Mouse (Mus musculus) cerebellum, adult 11-12 months (tissue): ENCODE data around the gene Sobp.

ENCODE experiments used
- DNase-seq: peaks from one replicate; pipeline ENCODE4 v3.0.0; 2022

The Sobp gene

GRCm38 (mm10) chr10:42987594-42988052, 186.7 kb downstream of the Sobp start:
- DNase-seq = no peak

GRCm38 (mm10) chr10:42984886-42985285, 189.4 kb downstream of the Sobp start:
- no peak for DNase-seq

GRCm38 (mm10) chr10:42980999-42981757, 193.2 kb downstream of the Sobp start:
- DNase-seq = no peak

DNA sequence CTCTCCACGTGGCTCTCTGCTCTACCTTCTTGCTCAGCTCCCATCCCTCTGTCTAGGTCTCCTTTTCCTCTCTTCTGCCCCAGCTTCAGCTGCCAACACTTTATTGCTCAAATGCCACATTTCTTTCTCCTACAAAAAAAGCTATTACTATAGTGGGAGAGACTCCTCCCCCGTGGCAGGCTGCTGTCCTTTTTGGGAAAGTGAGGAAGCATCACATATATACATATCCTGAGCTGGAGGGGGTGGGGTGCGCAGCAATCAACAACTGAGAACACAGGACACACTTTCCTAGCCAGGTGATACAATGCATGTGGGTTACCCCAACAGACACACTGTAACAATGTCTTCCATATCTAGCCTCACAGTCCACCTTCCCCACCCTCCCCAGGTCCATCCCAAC, 196.0 kb downstream of the Sobp start:
- DNase-seq = no peak

DNA sequence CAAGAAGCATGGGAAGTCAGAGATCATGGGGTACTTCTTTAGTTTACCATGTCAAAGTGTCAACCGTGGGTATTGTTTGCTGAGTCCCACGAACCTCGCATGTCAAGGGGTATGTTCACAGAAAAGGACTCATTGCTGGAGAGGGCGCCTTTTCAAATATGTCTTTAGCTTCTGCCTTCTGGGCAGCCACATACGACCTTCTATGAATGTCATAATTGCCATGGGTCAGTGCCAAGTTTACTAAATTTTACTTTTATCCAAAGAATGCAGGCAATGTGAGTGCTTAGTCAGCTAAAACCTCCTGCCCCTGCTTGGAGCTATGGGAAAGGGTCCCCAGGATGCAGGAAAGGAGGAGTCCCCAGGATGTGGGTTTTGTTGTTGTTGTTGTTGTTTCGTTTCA, 197.8 kb downstream of the Sobp start:
- no peak for DNase-seq

GRCm38 (mm10) chr10:42973537-42973936, 200.8 kb downstream of the Sobp start:
- DNase-seq = no peak

GRCm38 (mm10) chr10:42972504-42973172, 201.7 kb downstream of the Sobp start:
- peak; percentile 28 for DNase-seq

DNA sequence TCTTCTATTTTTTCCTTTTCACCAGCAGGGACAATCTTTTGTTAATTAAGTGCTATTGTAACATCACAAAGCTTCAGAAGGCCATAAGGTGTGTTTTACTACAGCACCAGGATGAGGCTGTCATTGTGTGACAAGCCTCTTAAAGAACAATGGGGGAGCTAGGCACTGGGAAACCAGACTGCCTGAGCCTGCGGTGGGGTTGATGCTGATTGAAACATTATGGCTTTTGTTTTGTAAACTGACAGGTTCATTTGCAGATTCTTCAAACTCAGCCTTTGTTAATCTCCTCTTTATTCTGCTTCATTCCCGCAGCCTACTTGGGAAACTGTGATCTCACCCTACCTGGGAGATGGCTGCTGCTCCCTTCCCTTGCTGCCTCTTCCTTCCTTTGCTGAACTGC, 206.0 kb downstream of the Sobp start:
- no peak for DNase-seq

DNA sequence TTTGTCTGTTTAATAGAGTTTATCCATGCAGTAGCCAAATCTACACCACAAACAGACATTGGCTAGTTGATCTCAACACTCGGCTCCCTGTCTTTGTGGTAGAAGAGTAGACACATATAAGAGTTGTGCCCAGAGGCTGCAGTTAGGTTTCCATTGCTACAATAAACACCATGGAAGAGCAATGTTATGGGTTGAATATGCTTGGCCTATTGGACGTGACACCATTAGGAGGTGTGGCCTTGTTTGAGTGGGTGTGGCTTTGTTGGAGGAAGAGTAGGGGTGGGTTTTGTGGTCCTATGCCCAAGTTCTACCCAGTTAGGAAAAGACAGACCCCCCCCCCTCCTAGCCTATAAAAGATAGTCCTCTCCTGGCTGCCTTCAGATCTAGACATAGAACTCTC, 211.3 kb downstream of the Sobp start:
- DNase-seq = no peak

DNA sequence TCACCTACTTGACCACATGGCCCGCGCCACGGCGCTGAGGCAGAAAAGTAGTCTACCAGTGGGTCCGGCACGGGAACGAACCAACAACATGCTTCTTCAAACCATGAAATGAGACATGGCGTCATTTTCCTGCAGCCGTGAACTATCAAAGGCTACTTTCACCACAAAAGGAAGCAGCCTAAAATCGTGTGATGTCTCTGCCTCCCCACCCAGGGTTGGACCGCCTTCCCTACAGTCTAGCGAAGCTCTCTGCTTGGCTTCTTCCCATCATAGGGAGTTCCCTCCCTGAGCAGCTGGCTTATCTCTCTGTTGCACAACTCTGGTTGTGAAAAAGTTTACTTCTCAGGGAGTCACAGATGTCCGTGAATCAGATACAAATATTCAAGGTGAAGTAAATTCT, 211.7 kb downstream of the Sobp start:
- no peak for DNase-seq

DNA sequence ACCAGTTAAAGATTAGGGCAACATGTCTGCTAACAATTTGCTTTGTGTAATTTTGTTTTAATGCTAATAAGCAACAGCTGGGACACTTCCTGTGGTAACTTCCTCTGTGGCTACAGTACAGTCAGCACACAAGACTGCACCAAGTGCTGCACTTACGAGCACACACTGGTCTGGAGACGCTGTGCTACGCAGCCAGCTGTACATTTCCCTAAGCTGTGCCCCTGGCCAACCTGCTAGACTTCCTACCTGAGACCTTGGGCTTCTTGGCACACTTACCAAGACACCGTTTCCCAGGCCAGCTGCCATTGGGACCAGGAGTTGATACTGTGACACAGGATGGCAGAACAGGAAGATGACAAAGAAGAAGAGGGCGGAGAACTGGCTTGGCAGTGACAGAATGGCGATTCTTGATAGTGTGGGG, 212.1 kb downstream of the Sobp start:
- no peak for DNase-seq

- DNase-seq = no peak
Measured at GRCm38 (mm10) chr10:42961771-42962170, 212.6 kb downstream of the Sobp start.

DNA sequence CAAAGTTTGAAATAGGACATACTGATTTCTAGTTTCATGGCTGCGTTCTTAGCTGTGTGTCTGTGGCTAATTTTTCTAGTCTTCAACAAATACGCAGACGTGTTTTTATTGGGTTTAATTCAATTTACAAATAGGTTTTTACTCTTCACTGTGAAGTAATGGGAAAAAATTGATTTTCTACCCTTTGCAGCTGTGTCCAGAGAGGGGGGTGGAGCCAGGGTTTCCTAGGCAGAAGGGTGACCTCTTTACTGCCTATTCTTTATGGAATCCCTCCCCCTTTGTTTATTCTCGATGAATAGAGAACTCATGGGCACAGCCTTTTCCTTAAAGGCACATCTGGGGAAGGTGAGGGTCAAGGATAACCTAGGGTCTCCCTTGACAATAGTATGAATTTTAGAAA, 215.6 kb downstream of the Sobp start:
- no peak for DNase-seq

GRCm38 (mm10) chr10:42957881-42958651, 216.3 kb downstream of the Sobp start:
- DNase-seq = peak; percentile 31

- no peak for DNase-seq
Measured at GRCm38 (mm10) chr10:42955205-42955604, 219.1 kb downstream of the Sobp start.

- DNase-seq = no peak
Measured at GRCm38 (mm10) chr10:42953601-42954000, 220.7 kb downstream of the Sobp start.
